In the genomic region with DNA sequence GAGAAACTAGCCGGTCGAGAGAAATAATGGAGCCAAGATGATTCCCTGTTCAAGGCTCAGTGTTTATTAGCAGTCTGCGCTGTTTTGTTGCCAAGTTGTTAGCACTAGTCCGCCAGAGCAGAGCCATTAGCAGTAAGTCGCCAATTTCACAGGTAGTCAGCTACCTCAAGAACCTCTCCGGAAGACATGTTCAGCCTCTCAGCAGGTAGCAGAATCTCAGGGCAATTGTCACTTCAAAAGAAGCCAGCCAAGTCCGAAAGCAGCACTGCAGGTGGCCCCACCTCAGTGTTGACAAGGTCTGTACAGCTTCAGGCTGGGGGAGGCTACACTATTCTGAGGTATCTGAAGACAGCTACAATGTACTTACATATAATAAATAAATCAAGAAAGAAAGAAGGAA, we compare ENCODE assay signal across 24 mouse cellular contexts.
"Had no signal": no experiment of that assay in that cellular context is flagged by ENCODE, and none has a peak within 500 bp of the region (broad histone marks: within the 10 kb centered on the region; RNA-seq: fewer than 3 reads in every experiment).

No protein-coding gene starts in this region.

- DNase-seq: gastrocnemius, adult 2 months; gastrocnemius, postnatal 10 days; gastrocnemius, postnatal 36 days; heart, adult 18-20 months; heart, postnatal 10 days; kidney, adult 11 months; kidney, adult 2 months; kidney, adult 9 months; kidney, postnatal 14 days; kidney, postnatal 36 days; layer of hippocampus, adult 9-11 months; layer of hippocampus, postnatal 36 days; left cerebral cortex, postnatal 4 days had no signal

- H3K36me3 ChIP-seq: heart, embryonic 10.5 days; heart, embryonic 12.5 days; hindbrain, embryonic 13.5 days; hindbrain, embryonic 15.5 days; kidney, embryonic 15.5 days; limb, embryonic 13.5 days; limb, embryonic 15.5 days; liver, embryonic 12.5 days had no signal

- H3K27ac ChIP-seq: gastrocnemius, adult 2 months; heart, embryonic 10.5 days; hindbrain, embryonic 13.5 days; hindbrain, embryonic 15.5 days; hindbrain, postnatal 0 days; kidney, embryonic 15.5 days; kidney, postnatal 0 days; limb, embryonic 13.5 days; limb, embryonic 15.5 days; liver, embryonic 12.5 days; liver, embryonic 14.5 days had no signal

- H3K9me3 ChIP-seq: heart, embryonic 10.5 days; heart, embryonic 12.5 days; hindbrain, embryonic 13.5 days; hindbrain, embryonic 15.5 days; kidney, embryonic 15.5 days; limb, embryonic 13.5 days; limb, embryonic 15.5 days; liver, embryonic 12.5 days had no signal

- H3K4me3 ChIP-seq: gastrocnemius, adult 2 months; heart, embryonic 10.5 days; heart, embryonic 12.5 days; hindbrain, embryonic 13.5 days; hindbrain, embryonic 15.5 days; kidney, embryonic 15.5 days; limb, embryonic 13.5 days; limb, embryonic 15.5 days; liver, embryonic 12.5 days had no signal

- H3K9ac ChIP-seq: heart, embryonic 12.5 days; hindbrain, embryonic 13.5 days; hindbrain, embryonic 15.5 days; kidney, embryonic 15.5 days; limb, embryonic 13.5 days; limb, embryonic 15.5 days; liver, embryonic 12.5 days; liver, embryonic 14.5 days had no signal
